18 mouse cellular contexts compared by ENCODE assay signal in the genomic region with DNA sequence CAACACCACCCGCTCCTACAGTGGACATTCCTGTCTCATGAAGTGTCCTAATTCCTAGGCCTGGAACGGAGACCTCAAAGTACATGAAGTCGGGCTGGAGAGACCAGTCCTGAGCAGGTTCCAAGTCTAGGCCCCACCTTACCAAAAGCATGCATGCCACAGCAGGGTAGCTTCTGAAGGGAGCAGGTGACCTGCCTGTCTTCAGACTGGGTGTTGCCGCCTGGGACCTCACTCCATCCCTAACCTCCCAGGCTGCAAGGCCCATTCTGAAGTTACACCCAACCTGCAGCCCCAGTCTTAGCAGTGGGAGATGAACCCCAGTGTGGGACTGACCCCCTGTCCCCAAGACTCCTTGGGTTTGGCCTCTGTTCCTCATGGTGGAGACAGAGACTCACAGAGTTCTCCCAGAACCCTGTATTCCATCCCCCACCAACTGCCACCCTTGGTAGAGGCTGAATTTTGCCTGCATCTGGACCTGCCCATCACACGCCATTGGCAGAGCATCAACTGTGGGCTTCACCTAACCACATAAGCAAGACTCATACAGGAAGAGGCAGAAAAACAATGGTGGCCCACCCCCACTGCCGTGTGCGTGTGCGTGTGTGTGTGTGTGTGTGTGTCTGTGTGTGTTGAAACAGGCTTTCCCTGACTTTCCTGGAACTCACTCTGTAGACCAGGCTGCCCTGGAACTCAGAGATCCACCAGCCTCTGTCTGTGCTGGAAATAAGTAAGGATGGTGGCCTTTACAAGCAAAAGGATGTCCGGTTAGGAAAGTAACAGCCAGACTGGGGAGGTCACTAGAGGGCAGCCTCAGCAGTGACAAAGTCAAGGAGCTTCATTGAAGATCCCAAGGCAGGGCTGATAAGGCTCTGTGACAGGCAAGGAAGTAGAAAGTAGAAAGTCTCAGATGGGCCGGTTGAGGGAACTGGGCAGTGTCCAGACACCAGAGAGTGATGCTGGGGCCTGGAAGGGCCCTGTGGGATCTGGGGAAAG. TPM values are rescaled to one million over a fixed set of nuclear protein-coding genes. Genes with fewer than 3 reads are reported as not detected.
DNase-seq lines count a peak whose midpoint lies in the region; ATAC-seq and TF ChIP-seq lines count a peak whose summit lies in the region.
"Had no signal": no experiment of that assay in that cellular context is flagged by ENCODE, and none has a peak within 500 bp of the region (broad histone marks: within the 10 kb centered on the region; RNA-seq: fewer than 3 reads in every experiment).

No protein-coding gene starts in this region.

- no peak for TF ChIP-seq CTCF in testis, adult 2 months (IDR thresholded peaks at IDR 0.05; ENCODE audit: control insufficient read depth, insufficient read depth, insufficient replicate concordance, low read depth, low read length)
- no peak for TF ChIP-seq CTCF in lung, embryonic 14.5 days (IDR thresholded peaks at IDR 0.05; ENCODE audit: low read depth)

- no peak overlapping the region for H3K4me2 ChIP-seq in lung, embryonic 14.5 days
- H3K4me2 ChIP-seq: embryonic facial prominence, embryonic 12.5 days; limb, embryonic 12.5 days had no signal

- peaks cover 43% of the 10 kb centered on the region for H3K4me1 ChIP-seq in testis, adult 2 months (ENCODE audit: control insufficient read depth, insufficient read depth, low read length)
- H3K4me1 ChIP-seq in lung, embryonic 14.5 days (ENCODE audit: insufficient read depth): peaks cover 27% of the 10 kb centered on the region

- no peak for ATAC-seq in lung, embryonic 14.5 days (ENCODE audit: insufficient read depth)
- ATAC-seq in erythroid progenitor cell, adult 5-6 weeks (replicated peaks; ENCODE audit: low FRiP score, poor library complexity, severe bottlenecking): no peak
- ATAC-seq: CD4-positive, CD25-positive, alpha-beta regulatory T cell, adult 4 months; forebrain, embryonic 16.5 days had no signal

- H3K9ac ChIP-seq in lung, embryonic 14.5 days: no peak overlapping the region
- H3K9ac ChIP-seq: embryonic facial prominence, embryonic 12.5 days; limb, embryonic 12.5 days had no signal

- H3K36me3 ChIP-seq in testis, adult 2 months (ENCODE audit: control insufficient read depth, insufficient read depth, low read length): no peaks in the 10 kb centered on the region
- no peaks in the 10 kb centered on the region for H3K36me3 ChIP-seq in lung, embryonic 14.5 days (ENCODE audit: insufficient read depth)
- H3K36me3 ChIP-seq: embryonic facial prominence, embryonic 12.5 days; limb, embryonic 12.5 days had no signal

- 69% methylated on average over 10 of the region's 10 CpGs for WGBS in lung, embryonic 14.5 days

- intact Hi-C loops in heart, postnatal 25 days (cut with DNase I): loop anchor here (5.0 kb wide), 1 partner anchor 206 kb away; no protein-coding TSS in a partner anchor

- no peak overlapping the region; the same call in 1 of the 2 replicates for H3K4me3 ChIP-seq in testis, adult 2 months (ENCODE audit: control insufficient read depth, low read depth, low read length)
- no peak overlapping the region for H3K4me3 ChIP-seq in lung, embryonic 14.5 days (ENCODE audit: low read depth, low read length)
- H3K4me3 ChIP-seq: embryonic facial prominence, embryonic 12.5 days; limb, embryonic 12.5 days; megakaryocyte, embryonic 14.5 days had no signal

- no peaks in the 10 kb centered on the region for H3K9me3 ChIP-seq in lung, embryonic 14.5 days (ENCODE audit: low read depth, low read length)
- H3K9me3 ChIP-seq: embryonic facial prominence, embryonic 12.5 days; limb, embryonic 12.5 days had no signal

- H3K27ac ChIP-seq in testis, adult 2 months (ENCODE audit: control insufficient read depth, insufficient read depth, low read depth, low read length): peak overlapping the region; percentile 64; the same call in 1 of the 2 replicates
- H3K27ac ChIP-seq in lung, embryonic 14.5 days (ENCODE audit: low read depth): no peak overlapping the region
- H3K27ac ChIP-seq: embryonic facial prominence, embryonic 12.5 days; limb, embryonic 12.5 days had no signal

- peak; percentile 91 for DNase-seq in heart, adult 11 months
- DNase-seq in heart, postnatal 25 days (ENCODE audit: low spot score): no peak
- DNase-seq in testis, postnatal 10 days (ENCODE audit: low spot score): no peak
- DNase-seq in lung, embryonic 14.5 days: peak; percentile 20
- no peak for DNase-seq in left cerebral cortex, adult 8-10 months (ENCODE audit: low spot score in 2 of 2)
- no peak for DNase-seq in adrenal gland, postnatal 4 days (ENCODE audit: low spot score in 2 of 2)
- DNase-seq: cerebellum, adult 9-11 months; thymus, adult 18-20 months had no signal

- no peaks in the 10 kb centered on the region for H3K27me3 ChIP-seq in testis, adult 2 months (ENCODE audit: control insufficient read depth, insufficient read depth, low read length)
- no peaks in the 10 kb centered on the region for H3K27me3 ChIP-seq in lung, embryonic 14.5 days (ENCODE audit: insufficient read depth, low read length)

- TF ChIP-seq POLR2A in testis, adult 2 months (IDR thresholded peaks at IDR 0.05; ENCODE audit: control insufficient read depth, low read depth, low read length): no peak

RNA-seq across cellular contexts. Expression of a gene that starts 3.9 kb away (rescaled TPM):
- 10 to 100 TPM; 23.0 to 24.2 TPM for total RNA-seq in heart, postnatal 25 days (2021)
- 0.80 and 0.85 TPM in 2 replicates for polyA plus RNA-seq in testis, adult 2 months (2012; rRNA removed)
- 0.50 and 0.55 TPM in 2 replicates for polyA plus RNA-seq in lung, embryonic 14.5 days (2014; fragmentation: Nextera tagmentation; extraction: Ambion mirVana)
- 2.1 TPM in 1 of 2 replicates, not detected in the other for total RNA-seq in erythroid progenitor cell, adult 5-6 weeks (2015; ENCODE audit: low replicate concordance)
- 0.30 and 0.51 TPM in 2 replicates for total RNA-seq in erythroid progenitor cell, adult 5-6 weeks (2017; ENCODE audit: low replicate concordance)
- 1 to 10 TPM; 4.2 to 6.3 (median 5.7) TPM for total RNA-seq in left cerebral cortex, adult 8-10 months (2022)
- 1 to 10 TPM; 6.1 to 6.9 TPM for total RNA-seq in adrenal gland, postnatal 4 days (2021)
- polyA plus RNA-seq: CD4-positive, CD25-positive, alpha-beta regulatory T cell, adult 4 months had no signal

RNA-seq across cellular contexts. Expression of a gene that starts 6.2 kb away (rescaled TPM):
- total RNA-seq in heart, postnatal 25 days (2021): not detected
- polyA plus RNA-seq in testis, adult 2 months (2012; rRNA removed): 0.49 and 1.1 TPM in 2 replicates
- not detected in 2 replicates for polyA plus RNA-seq in lung, embryonic 14.5 days (2014; fragmentation: Nextera tagmentation; extraction: Ambion mirVana)
- not detected in 2 replicates for total RNA-seq in erythroid progenitor cell, adult 5-6 weeks (2015; ENCODE audit: low replicate concordance)
- not detected in 2 replicates for total RNA-seq in erythroid progenitor cell, adult 5-6 weeks (2017; ENCODE audit: low replicate concordance)
- not detected for total RNA-seq in left cerebral cortex, adult 8-10 months (2022)
- not detected for total RNA-seq in adrenal gland, postnatal 4 days (2021)
- total RNA-seq: gastrocnemius, postnatal 4 days; layer of hippocampus, adult 18-20 months had no signal
- polyA plus RNA-seq: CD4-positive, CD25-positive, alpha-beta regulatory T cell, adult 4 months; embryonic facial prominence, embryonic 12.5 days; forebrain, embryonic 16.5 days; heart, postnatal 0 days; limb, embryonic 12.5 days had no signal

RNA-seq across cellular contexts. Expression of a gene that starts 13.2 kb away (rescaled TPM):
- under 1 TPM in 1 of 2 experiments, not detected in 1; 0.03 TPM for total RNA-seq in heart, postnatal 25 days (2021)
- 0.28 and 0.77 TPM in 2 replicates for polyA plus RNA-seq in testis, adult 2 months (2012; rRNA removed)
- 0.59 and 0.64 TPM in 2 replicates for polyA plus RNA-seq in lung, embryonic 14.5 days (2014; fragmentation: Nextera tagmentation; extraction: Ambion mirVana)
- total RNA-seq in erythroid progenitor cell, adult 5-6 weeks (2015; ENCODE audit: low replicate concordance): not detected in 2 replicates
- total RNA-seq in erythroid progenitor cell, adult 5-6 weeks (2017; ENCODE audit: low replicate concordance): 0.26 TPM in 1 of 2 replicates, not detected in the other
- 100 to 1,000 TPM; 179 to 192 (median 185) TPM for total RNA-seq in left cerebral cortex, adult 8-10 months (2022)
- 10 to 100 TPM; 53.4 to 54.0 TPM for total RNA-seq in adrenal gland, postnatal 4 days (2021)
- polyA plus RNA-seq: CD4-positive, CD25-positive, alpha-beta regulatory T cell, adult 4 months had no signal

RNA-seq across cellular contexts. Expression of a gene that starts 20.8 kb away (rescaled TPM):
- 10 to 100 TPM; 26.7 to 32.4 TPM for total RNA-seq in heart, postnatal 25 days (2021)
- polyA plus RNA-seq in testis, adult 2 months (2012; rRNA removed): 12.6 and 13.4 TPM in 2 replicates
- 24.3 and 25.0 TPM in 2 replicates for polyA plus RNA-seq in lung, embryonic 14.5 days (2014; fragmentation: Nextera tagmentation; extraction: Ambion mirVana)
- 5.0 and 8.4 TPM in 2 replicates for total RNA-seq in erythroid progenitor cell, adult 5-6 weeks (2015; ENCODE audit: low replicate concordance)
- total RNA-seq in erythroid progenitor cell, adult 5-6 weeks (2017; ENCODE audit: low replicate concordance): 1.3 and 3.6 TPM in 2 replicates
- total RNA-seq in left cerebral cortex, adult 8-10 months (2022): 10 to 100 TPM; 45.3 to 49.6 (median 47.4) TPM
- total RNA-seq in adrenal gland, postnatal 4 days (2021): 10 to 100 TPM; 27.8 to 30.8 TPM

RNA-seq across cellular contexts. Expression of a gene that starts 38.1 kb away (rescaled TPM):
- total RNA-seq in heart, postnatal 25 days (2021): 1 to 10 TPM; 1.9 to 2.8 TPM
- 17.6 and 17.9 TPM in 2 replicates for polyA plus RNA-seq in testis, adult 2 months (2012; rRNA removed)
- 1.3 and 1.5 TPM in 2 replicates for polyA plus RNA-seq in lung, embryonic 14.5 days (2014; fragmentation: Nextera tagmentation; extraction: Ambion mirVana)
- total RNA-seq in erythroid progenitor cell, adult 5-6 weeks (2015; ENCODE audit: low replicate concordance): 14.3 and 18.4 TPM in 2 replicates
- total RNA-seq in erythroid progenitor cell, adult 5-6 weeks (2017; ENCODE audit: low replicate concordance): 9.8 and 12.3 TPM in 2 replicates
- total RNA-seq in left cerebral cortex, adult 8-10 months (2022): 1 to 10 TPM; 2.9 to 5.7 (median 4.3) TPM
- total RNA-seq in adrenal gland, postnatal 4 days (2021): 1 to 10 TPM; 2.2 to 2.7 TPM

Comparison
In these comparisons a context has a peak if more than half of its experiments do, and no peak if none do; other contexts are left out.
1. DNase-seq: peak in heart, adult 11 months (single experiment) and lung, embryonic 14.5 days (single experiment); none in heart, postnatal 25 days (single experiment), testis, postnatal 10 days (single experiment), left cerebral cortex, adult 8-10 months (0 of 2) and adrenal gland, postnatal 4 days (0 of 2).
2. RNA of a gene that starts 13.2 kb away (total RNA-seq): 179 to 192 TPM in left cerebral cortex, adult 8-10 months and 53.4 to 54.0 TPM in adrenal gland, postnatal 4 days; 0.03 TPM in heart, postnatal 25 days and 0.26 TPM in erythroid progenitor cell, adult 5-6 weeks; every median in the first group is over 10 times any median in the second.